Mouse (Mus musculus) olfactory bulb, adult 2 months (tissue): Measurements from ENCODE around the gene Akap14.

Experiments
- CTCF ChIP-seq: fragments of 200-500 bp; IDR thresholded peaks from 2 replicates; pipeline ENCODE4 v1.5.1; 2012; ENCODE audit warnings: low read depth, mild to moderate bottlenecking, low read length, moderate library complexity; ENCODE audit not compliant: insufficient read depth
- POLR2A ChIP-seq: fragments of 200-500 bp; IDR thresholded peaks from 2 replicates; pipeline ENCODE4 v1.6.1; 2012; ENCODE audit warnings: mild to moderate bottlenecking, low read depth, low read length, moderate library complexity; ENCODE audit not compliant: insufficient read depth

DNA sequence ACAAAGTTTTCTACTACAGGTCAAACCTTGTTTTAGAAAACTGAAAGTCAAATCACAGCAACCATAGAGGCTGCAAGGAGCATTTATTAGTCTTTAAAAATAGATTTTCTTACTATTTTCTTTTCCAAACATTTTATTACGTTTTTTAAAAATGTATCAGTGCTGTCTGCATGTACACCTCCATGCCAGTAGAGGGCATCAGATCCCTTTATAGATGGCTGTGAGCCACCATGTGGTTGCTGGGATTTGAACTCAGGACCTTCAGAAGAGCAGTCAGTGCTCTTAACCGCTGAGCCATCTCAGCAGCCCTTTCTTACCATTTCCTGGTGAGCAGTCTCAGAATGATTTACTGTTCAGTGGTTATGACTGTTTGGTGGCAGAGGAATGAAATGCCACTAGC, 64.8 kb downstream of the Akap14 start:
- no peak for TF ChIP-seq CTCF
- TF ChIP-seq POLR2A: no peak
